Mouse (Mus musculus): ENCODE results near the gene Tsc1.

The Tsc1 gene

GRCm38 (mm10) chr2:28616358-28616757, 24.7 kb upstream of the Tsc1 start:
- DNase-seq (ENCODE audit: low spot score), result no peak

GRCm38 (mm10) chr2:28616874-28617273, 24.2 kb upstream of the Tsc1 start:
- DNase-seq (ENCODE audit: low spot score), result no peak

GRCm38 (mm10) chr2:28617498-28618486, 23.2 kb upstream of the Tsc1 start:
- no peak for DNase-seq (ENCODE audit: low spot score)

GRCm38 (mm10) chr2:28618777-28619336, 22.2 kb upstream of the Tsc1 start:
- no peak for DNase-seq (ENCODE audit: low spot score)

- no peak for DNase-seq (ENCODE audit: low spot score)
Observed at GRCm38 (mm10) chr2:28619369-28619768, 21.7 kb upstream of the Tsc1 start.

GRCm38 (mm10) chr2:28620522-28620921, 20.5 kb upstream of the Tsc1 start:
- DNase-seq (ENCODE audit: low spot score), result no peak

GRCm38 (mm10) chr2:28621111-28621510, 19.9 kb upstream of the Tsc1 start:
- DNase-seq (ENCODE audit: low spot score), result no peak

GRCm38 (mm10) chr2:28621664-28622171, 19.3 kb upstream of the Tsc1 start, which contains the start of gene Gfi1b:
Gene Gfi1b, minus strand, starts transcription at chr2:28621982.
- DNase-seq (ENCODE audit: low spot score), result no peak

- DNase-seq (ENCODE audit: low spot score), result no peak
Observed at GRCm38 (mm10) chr2:28622521-28623124, 18.4 kb upstream of the Tsc1 start.

- DNase-seq (ENCODE audit: low spot score), result no peak
Observed at GRCm38 (mm10) chr2:28624870-28625269, 16.2 kb upstream of the Tsc1 start.

GRCm38 (mm10) chr2:28626038-28626437, 15.0 kb upstream of the Tsc1 start:
- DNase-seq (ENCODE audit: low spot score), result no peak

GRCm38 (mm10) chr2:28628053-28628452, 13.0 kb upstream of the Tsc1 start:
- no peak for DNase-seq (ENCODE audit: low spot score)

- DNase-seq (ENCODE audit: low spot score), result no peak
Observed at GRCm38 (mm10) chr2:28629911-28630381, 11.1 kb upstream of the Tsc1 start.

GRCm38 (mm10) chr2:28632626-28633025, 8.4 kb upstream of the Tsc1 start:
- DNase-seq (ENCODE audit: low spot score), result no peak

- DNase-seq (ENCODE audit: low spot score), result no peak
Observed at GRCm38 (mm10) chr2:28633136-28633535, 7.9 kb upstream of the Tsc1 start.

- no peak for DNase-seq (ENCODE audit: low spot score)
Observed at GRCm38 (mm10) chr2:28635199-28635598, 5.8 kb upstream of the Tsc1 start.

GRCm38 (mm10) chr2:28637106-28637845, 3.8 kb upstream of the Tsc1 start:
- DNase-seq (ENCODE audit: low spot score), result no peak

- DNase-seq (ENCODE audit: low spot score), result no peak
Observed at GRCm38 (mm10) chr2:28638352-28638751, 2.7 kb upstream of the Tsc1 start.

GRCm38 (mm10) chr2:28638886-28639285, 2.1 kb upstream of the Tsc1 start:
- DNase-seq (ENCODE audit: low spot score), result no peak

GRCm38 (mm10) chr2:28639794-28640193, 1.2 kb upstream of the Tsc1 start:
- DNase-seq (ENCODE audit: low spot score), result no peak

- DNase-seq (ENCODE audit: low spot score), result peak; percentile 13
Observed at GRCm38 (mm10) chr2:28641435-28641941, 460 bp downstream of the Tsc1 start.

- DNase-seq (ENCODE audit: low spot score), result no peak
Observed at GRCm38 (mm10) chr2:28643081-28643480, 2.1 kb downstream of the Tsc1 start.

Data from left cerebral cortex, adult 11 months (tissue).